Mouse (Mus musculus) ovary, postnatal 14 days (tissue): ENCODE measurements around the gene Mrgprb8.
"Not testable (repeated sequence)": the region's sequence is repeated elsewhere in the genome, so short reads cannot be mapped to it uniquely, and the experiment has no call there.

Experiments used
- DNase-seq: peaks from one replicate; pipeline ENCODE4 v3.0.0; 2022; ENCODE audit warnings: low spot score

The Mrgprb8 gene

GRCm38 (mm10) chr7:48388226-48388625 lies at the start of gene Mrgprb8:
Gene Mrgprb8 (plus strand): TSS chr7:48388526.
- DNase-seq, result no peak

DNA sequence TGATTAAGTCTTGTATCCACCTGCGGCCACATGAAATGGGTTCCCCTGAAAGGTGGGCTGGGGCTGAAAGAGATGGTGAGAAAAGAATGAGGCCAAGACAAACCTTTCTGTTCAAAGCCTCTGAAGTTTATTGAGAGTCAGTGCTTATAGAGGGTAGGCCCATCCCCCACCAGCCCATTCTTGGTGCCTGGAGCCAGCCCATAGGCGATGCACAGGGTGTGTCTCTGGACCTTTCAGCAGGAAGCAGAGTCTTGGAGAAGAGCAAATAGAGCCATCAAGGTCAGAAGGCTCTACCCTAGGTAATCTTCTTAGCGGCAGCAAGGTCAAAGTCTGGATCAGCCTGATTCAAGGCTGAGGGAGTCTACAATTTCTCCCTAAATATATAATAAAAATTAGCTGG lies 47.6 kb downstream of the Mrgprb8 start:
- DNase-seq, result not testable (repeated sequence)

GRCm38 (mm10) chr7:48436581-48436980 lies 48.3 kb downstream of the Mrgprb8 start:
- no peak for DNase-seq
